Mouse (Mus musculus): Measurements from ENCODE around the gene Gaa. TPM values are rescaled to one million over a fixed set of nuclear protein-coding genes. Genes with fewer than 3 reads are reported as not detected.
A peak's percentile ranks its signal among the peaks of the same experiment; 100 is the strongest.

Gaa gene
- total and polyA plus RNA-seq, 3 experiments: 19.6 to 105 (median 93.2) TPM

DNA sequence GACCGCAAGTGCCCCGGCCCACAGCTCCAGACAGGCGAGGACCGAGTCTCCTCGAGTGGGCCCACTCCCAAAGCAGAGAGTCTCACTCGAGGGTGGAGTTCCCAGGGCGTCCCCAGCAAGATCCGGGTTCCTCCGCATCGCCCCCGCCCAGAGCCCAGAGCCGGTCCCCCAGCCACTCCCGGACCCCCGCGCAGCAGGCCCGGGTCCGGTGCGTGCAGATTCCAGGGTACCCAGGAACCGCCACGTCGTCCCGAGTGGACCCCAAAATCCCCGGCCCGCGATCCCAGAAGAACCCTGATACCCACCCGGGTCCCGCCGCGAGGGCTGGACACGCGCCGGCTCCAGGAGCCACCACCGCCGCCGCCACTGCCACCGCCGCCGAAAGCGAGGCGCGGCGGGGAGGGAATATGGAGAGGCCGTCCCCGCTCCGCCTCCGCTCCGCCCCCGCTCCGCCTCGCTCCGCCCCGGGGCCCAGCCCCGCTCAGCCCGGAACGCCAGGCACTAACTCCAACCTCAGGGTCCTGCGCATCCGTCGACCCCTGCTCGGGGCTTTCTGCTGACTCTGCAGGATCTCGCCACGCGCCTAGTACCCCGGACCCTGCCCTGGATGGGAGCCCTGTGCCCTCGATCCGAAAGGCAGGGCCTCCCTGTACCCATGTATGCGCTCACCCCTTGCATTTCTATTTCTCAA, 39.5 kb upstream of the Gaa start, which contains the start of the genes Tbc1d16 and Ccdc40 (continued):
- TF ChIP-seq ZKSCAN1 (IDR thresholded peaks at IDR 0.05; ENCODE audit: borderline replicate concordance, low read depth, low read length) (no peak), CHD1 (IDR thresholded peaks at IDR 0.05; ENCODE audit: low read depth, low read length) (no peak; the same call in 1 of the 2 replicates), MYC (IDR thresholded peaks at IDR 0.05; ENCODE audit: low read depth, low read length) (no peak), POLR2A (IDR thresholded peaks at IDR 0.05; ENCODE audit: low read depth, low read length) (peak; percentile 79), HCFC1 (IDR thresholded peaks at IDR 0.05; ENCODE audit: low read depth, low read length) (no peak; the same call in 1 of the 2 replicates), RCOR1 (conservative IDR thresholded peaks at IDR 0.05; ENCODE audit: low read depth, low read length) (no peak), JUND (conservative IDR thresholded peaks at IDR 0.05; ENCODE audit: low read depth, low read length) (no peak), MAZ (IDR thresholded peaks at IDR 0.05; ENCODE audit: low read depth, low read length) (peak; percentile 59; the same call in 1 of the 2 replicates)

DNA sequence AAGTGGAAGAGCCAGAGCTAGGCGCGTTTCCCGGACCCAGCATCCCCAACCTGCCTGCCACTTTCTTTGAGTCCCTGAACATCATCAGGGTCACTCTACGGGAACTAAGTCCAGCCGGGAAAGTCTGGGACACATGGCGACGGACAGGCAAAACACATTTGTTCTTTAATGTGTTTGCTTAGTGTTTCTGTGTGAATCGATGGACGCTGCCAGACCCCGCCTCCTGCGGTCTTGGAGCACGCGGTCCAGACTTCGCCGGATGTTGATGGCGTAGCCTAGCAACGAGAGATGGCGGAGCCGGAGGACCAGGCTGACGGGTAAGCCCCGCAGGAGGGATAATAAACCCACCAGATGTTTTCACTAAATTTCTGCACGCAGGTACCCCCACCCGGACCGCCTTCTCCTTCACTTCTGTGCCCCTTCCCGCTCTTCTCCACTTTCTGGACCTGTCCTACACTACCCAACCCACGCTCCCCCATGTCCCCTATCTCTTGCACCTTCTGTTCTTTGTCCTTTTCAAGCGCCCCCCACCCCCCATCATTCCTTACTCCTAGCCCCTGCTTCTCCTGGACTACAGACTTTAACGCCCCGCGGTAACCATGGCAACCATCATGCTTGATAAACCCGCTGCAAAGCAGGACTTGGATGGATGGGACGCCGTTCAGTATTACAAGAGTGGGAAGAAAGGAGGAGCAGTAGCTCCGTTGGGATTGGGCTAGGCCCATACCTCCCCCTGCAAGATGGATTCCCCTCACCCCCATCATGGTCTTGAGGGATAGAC, 38.7 kb upstream of the Gaa start:
- H3K9ac ChIP-seq (ENCODE audit: insufficient read depth, low read depth): peak overlapping the region; percentile 17
- in situ Hi-C loops (cut with MboI; ENCODE audit: low pct_ligation_motif_present, low pct_unique_long_range_greater_than_20kb, low sequenced_read_pairs): no loop called here

DNA sequence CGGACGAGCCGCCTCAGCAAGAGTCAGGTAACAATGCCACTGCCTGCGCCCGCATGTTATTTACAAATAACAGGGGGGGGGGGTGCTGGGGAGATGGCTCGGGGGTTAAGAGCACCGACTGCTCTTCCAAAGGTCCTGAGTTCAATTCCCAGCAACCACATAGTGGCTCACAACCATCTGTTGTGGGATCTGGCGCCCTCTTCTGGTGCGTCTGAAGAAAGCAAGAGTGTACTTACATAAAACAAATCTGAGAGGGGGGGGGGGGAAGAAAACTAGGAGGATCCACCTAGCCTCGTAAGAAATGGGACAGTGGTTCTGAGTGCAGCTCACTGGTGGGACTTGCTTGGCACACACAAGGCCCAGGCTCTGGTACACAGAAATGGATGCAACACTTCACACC, 32.9 kb upstream of the Gaa start:
- in situ Hi-C loops (cut with MboI; ENCODE audit: low pct_ligation_motif_present, low pct_unique_long_range_greater_than_20kb, low sequenced_read_pairs): no loop called here

More for the DNA sequence above, 38.7 kb upstream of the Gaa start:
- TF ChIP-seq NELFE (IDR thresholded peaks at IDR 0.05; ENCODE audit: low read depth, low read length) (no peak), HCFC1 (IDR thresholded peaks at IDR 0.05; ENCODE audit: low read depth, low read length) (peak; percentile 21; the same call in 1 of the 2 replicates), SIN3A (IDR thresholded peaks at IDR 0.05; ENCODE audit: low read length) (peak; percentile 97), MYC (IDR thresholded peaks at IDR 0.05; ENCODE audit: low read depth, low read length) (peak; percentile 89), MAX (IDR thresholded peaks at IDR 0.05; ENCODE audit: low read length) (peak; percentile 97), E2F4 (IDR thresholded peaks at IDR 0.05; ENCODE audit: insufficient replicate concordance, low read depth, low read length) (no peak), EP300 (IDR thresholded peaks at IDR 0.05; ENCODE audit: low read length) (no peak), MXI1 (IDR thresholded peaks at IDR 0.05; ENCODE audit: low read depth, low read length) (peak; percentile 99), MAFK (IDR thresholded peaks at IDR 0.05; ENCODE audit: insufficient replicate concordance, low read length) (no peak), BHLHE40 (IDR thresholded peaks at IDR 0.05; ENCODE audit: low read depth, low read length) (peak; percentile 49; the same call in 1 of the 2 replicates)
- Histone ChIP-seq H3K27ac (ENCODE audit: insufficient read depth, low read depth) (no peak overlapping the region), H3K4me3 (replicated peaks in 1 of 3; ENCODE audit: low read depth in 2 of 3, low read length in 2 of 3, poor library complexity in 1 of 3) (peak overlapping the region; percentile 41 to 71 (median 47)), H3K27me3 (replicated peaks) (peaks cover 92% of the 10 kb centered on the region), H3K4me1 (ENCODE audit: control insufficient read depth in 1 of 2, insufficient read depth in 2 of 2) (peaks cover 3 to 29% of the 10 kb centered on the region in 2 experiments), H3K79me2 (replicated peaks; ENCODE audit: control insufficient read depth, extremely low read depth, insufficient read depth, poor library complexity, severe bottlenecking) (no peaks in the 10 kb centered on the region), H3K9me3 (replicated peaks; ENCODE audit: low read length) (no peaks in the 10 kb centered on the region), H3K4me2 (ENCODE audit: insufficient read depth, low read depth, poor library complexity, severe bottlenecking) (peak overlapping the region; percentile 97), H3K36me3 (replicated peaks in 1 of 2; ENCODE audit: control insufficient read depth in 1 of 2, insufficient read depth in 1 of 2, low read length in 1 of 2) (no peaks in the 10 kb centered on the region)
- dilution Hi-C loops (cut with MboI; ENCODE audit: extremely low pct_ligation_motif_present, extremely low pct_unique_long_range_greater_than_20kb, low sequenced_read_pairs): no loop called here
- DNase-seq (ENCODE audit: extremely low read depth): peak; percentile 72

More for the DNA sequence above, 32.9 kb upstream of the Gaa start:
- peaks cover 13 to 36% of the 10 kb centered on the region in 2 experiments for H3K4me1 ChIP-seq (ENCODE audit: control insufficient read depth in 1 of 2, insufficient read depth in 2 of 2)
- dilution Hi-C loops (cut with MboI; ENCODE audit: extremely low pct_ligation_motif_present, extremely low pct_unique_long_range_greater_than_20kb, low sequenced_read_pairs): no loop called here
- no peak for DNase-seq (ENCODE audit: extremely low read depth)
- peaks cover 68% of the 10 kb centered on the region for H3K27me3 ChIP-seq (replicated peaks)
- no peaks in the 10 kb centered on the region for H3K79me2 ChIP-seq (replicated peaks; ENCODE audit: control insufficient read depth, extremely low read depth, insufficient read depth, poor library complexity, severe bottlenecking)
- H3K4me3 ChIP-seq (replicated peaks in 1 of 3; ENCODE audit: low read depth in 2 of 3, low read length in 2 of 3, poor library complexity in 1 of 3): no peak overlapping the region
- TF ChIP-seq MAZ (IDR thresholded peaks at IDR 0.05; ENCODE audit: low read depth, low read length) (no peak), CTCF (conservative IDR thresholded peaks at IDR 0.05 in 1 of 2, IDR thresholded peaks at IDR 0.05 in 1 of 2; ENCODE audit: low read depth in 2 of 2, low read length in 2 of 2) (peak in 1 of 2 experiments; percentile 24; a peak in 1 of 4 replicates), E2F4 (IDR thresholded peaks at IDR 0.05; ENCODE audit: insufficient replicate concordance, low read depth, low read length) (no peak)
- no peak overlapping the region for H3K9ac ChIP-seq (ENCODE audit: insufficient read depth, low read depth)
- no peak overlapping the region for H3K27ac ChIP-seq (ENCODE audit: insufficient read depth, low read depth)
- H3K4me2 ChIP-seq (ENCODE audit: insufficient read depth, low read depth, poor library complexity, severe bottlenecking): no peak overlapping the region
- H3K9me3 ChIP-seq (replicated peaks; ENCODE audit: low read length): peaks cover 14% of the 10 kb centered on the region
- H3K36me3 ChIP-seq (replicated peaks in 1 of 2; ENCODE audit: control insufficient read depth in 1 of 2, insufficient read depth in 1 of 2, low read length in 1 of 2): no peaks in the 10 kb centered on the region

All from CH12.LX (cell line).